Mouse (Mus musculus): ENCODE measurements around the gene Sdhb. TPM values are rescaled to one million over a fixed set of nuclear protein-coding genes. Genes with fewer than 3 reads are reported as not detected.

Sdhb gene
- polyA plus RNA-seq, 1 experiment from 2014 or later: 457 TPM

DNA sequence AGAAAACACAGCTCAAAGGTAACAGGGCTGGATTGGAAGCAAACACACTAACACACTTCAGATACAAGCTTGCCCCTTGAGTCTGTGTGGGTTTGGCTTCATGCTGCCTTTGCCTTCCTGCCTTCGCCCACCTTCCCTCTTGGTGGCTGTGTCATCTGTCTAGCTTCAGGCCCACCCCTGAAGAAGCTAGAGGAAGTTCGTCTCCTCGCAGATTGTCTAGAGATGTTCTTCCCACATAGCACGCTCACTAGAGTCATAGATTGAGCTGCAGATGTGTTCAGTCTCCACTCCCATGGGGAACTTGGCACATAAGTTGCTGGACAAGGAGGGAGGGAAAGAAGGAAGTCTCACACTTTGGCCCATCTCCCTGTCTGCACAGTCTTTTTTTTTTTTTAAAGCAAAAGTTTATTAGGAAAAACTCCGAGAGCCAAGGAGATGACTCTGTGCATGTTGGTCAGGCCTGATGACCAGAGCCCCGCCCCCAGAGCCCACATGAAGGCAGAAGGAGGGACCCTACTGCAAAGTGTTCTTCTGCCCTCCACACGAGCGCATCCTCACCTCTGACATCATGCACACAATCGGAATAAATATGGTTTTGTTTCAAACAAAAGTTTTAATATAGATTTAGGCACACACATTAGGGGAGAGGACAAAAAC lies 3.1 kb downstream of the Sdhb start:
- H3K27ac ChIP-seq: no peak overlapping the region
- no peak for ATAC-seq
- H3K4me3 ChIP-seq (replicated peaks): no peak overlapping the region
- H3K27me3 ChIP-seq: no peaks in the 10 kb centered on the region
- H3K9ac ChIP-seq (replicated peaks): no peak overlapping the region
- WGBS: 86% methylated on average over 9 of the region's 9 CpGs
- peaks cover 28% of the 10 kb centered on the region for H3K36me3 ChIP-seq
- H3K9me3 ChIP-seq: no peaks in the 10 kb centered on the region
- peaks cover 38% of the 10 kb centered on the region for H3K4me1 ChIP-seq (replicated peaks)
- H3K4me2 ChIP-seq (replicated peaks): no peak overlapping the region

DNA sequence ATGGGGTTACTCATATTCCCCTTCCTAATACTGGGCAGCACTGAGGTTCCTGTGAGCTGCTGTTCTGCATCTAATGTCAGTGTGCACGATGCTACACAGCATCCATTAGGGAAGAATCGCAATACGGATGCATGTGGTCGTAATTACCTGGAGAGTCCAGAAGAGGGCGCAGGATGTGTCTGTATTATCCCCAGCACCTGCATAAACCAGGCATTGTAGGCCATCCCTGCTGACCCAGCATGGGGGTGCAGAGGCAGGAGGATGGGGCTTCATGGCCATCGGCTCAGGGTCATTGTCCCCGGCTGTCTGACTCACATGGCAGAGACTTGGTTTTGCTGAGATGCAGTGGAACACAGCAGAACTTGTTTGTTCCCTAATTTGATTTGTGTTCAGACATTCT lies 3.6 kb downstream of the Sdhb start:
- no peak overlapping the region for H3K4me2 ChIP-seq (replicated peaks)
- WGBS: 8% methylated on average over 7 of the region's 7 CpGs
- H3K27ac ChIP-seq: no peak overlapping the region
- H3K4me3 ChIP-seq (replicated peaks): no peak overlapping the region
- no peaks in the 10 kb centered on the region for H3K27me3 ChIP-seq
- ATAC-seq: peak; percentile 20
- H3K4me1 ChIP-seq (replicated peaks): peaks cover 38% of the 10 kb centered on the region
- no peaks in the 10 kb centered on the region for H3K9me3 ChIP-seq
- peaks cover 33% of the 10 kb centered on the region for H3K36me3 ChIP-seq
- no peak overlapping the region for H3K9ac ChIP-seq (replicated peaks)

DNA sequence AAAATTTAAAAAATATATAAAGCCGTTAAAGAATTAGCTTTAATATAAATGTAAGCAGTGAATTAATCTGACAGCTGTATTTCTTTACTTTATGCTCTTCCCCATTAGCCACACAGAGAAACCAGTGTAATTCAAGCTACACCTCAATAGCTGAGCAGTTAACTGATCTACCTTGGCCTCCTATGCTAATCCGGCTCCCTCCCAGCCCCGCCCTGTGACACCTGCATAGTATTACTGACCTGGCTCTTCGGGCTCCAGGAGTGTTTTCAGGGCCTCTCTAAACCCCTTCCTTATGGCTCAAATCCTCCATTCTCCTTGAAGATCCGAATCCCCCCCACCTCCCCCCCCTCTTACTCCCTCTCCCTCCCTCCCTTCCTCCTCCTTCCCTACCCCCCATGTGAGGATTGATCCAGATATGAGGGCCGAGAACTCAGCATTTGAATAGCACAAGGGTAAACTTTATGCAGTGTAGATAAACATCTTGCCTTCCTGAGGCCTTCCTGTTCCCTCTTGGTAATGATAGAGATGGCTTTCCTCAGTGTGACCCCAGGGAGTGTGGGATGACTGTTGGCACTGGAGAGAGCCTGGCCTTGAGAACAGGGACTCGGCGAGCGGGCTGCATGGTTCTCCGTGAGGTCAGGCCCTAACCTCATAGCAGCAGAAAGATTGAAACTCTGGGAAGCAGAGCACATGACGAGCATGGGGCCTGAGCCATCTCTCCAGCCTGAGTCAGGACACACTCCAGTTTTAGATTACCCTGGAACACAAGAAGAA lies 6.6 kb downstream of the Sdhb start:
- Histone ChIP-seq H3K4me1 (replicated peaks) (peaks cover 22% of the 10 kb centered on the region), H3K27me3 (no peaks in the 10 kb centered on the region), H3K9me3 (no peaks in the 10 kb centered on the region), H3K27ac (no peak overlapping the region), H3K36me3 (peaks cover 61% of the 10 kb centered on the region), H3K4me3 (replicated peaks) (no peak overlapping the region), H3K4me2 (replicated peaks) (no peak overlapping the region), H3K9ac (replicated peaks) (no peak overlapping the region)
- no peak for ATAC-seq
- WGBS: 89% methylated on average over 11 of the region's 11 CpGs

DNA sequence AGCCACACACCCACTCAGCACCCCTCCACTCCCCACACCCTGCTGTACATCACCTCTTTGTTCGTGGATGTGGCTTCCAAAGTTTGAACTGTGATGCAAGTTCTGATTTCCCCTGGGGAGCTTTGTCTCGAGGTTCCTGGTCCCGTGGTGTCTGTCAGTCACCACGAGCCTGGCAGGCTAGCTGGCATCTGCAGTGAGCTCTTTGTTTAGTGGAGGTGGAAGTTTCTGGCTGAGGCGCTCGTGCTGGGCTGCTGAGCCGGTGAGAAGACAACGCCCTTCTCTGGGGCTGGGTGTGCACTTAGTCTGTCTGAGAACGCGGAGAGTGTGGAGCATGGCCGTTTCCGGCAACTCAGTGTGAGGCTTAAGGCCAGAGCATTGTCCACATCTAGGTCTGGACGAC lies 10.7 kb downstream of the Sdhb start:
- no peak for ATAC-seq
- WGBS: 88% methylated on average over 13 of the region's 13 CpGs
- no peak overlapping the region for H3K9ac ChIP-seq (replicated peaks)
- H3K36me3 ChIP-seq: peaks cover 94% of the 10 kb centered on the region
- H3K4me2 ChIP-seq (replicated peaks): no peak overlapping the region
- H3K9me3 ChIP-seq: no peaks in the 10 kb centered on the region
- no peak overlapping the region for H3K4me3 ChIP-seq (replicated peaks)
- no peak overlapping the region for H3K27ac ChIP-seq
- no peaks in the 10 kb centered on the region for H3K27me3 ChIP-seq
- H3K4me1 ChIP-seq (replicated peaks): no peaks in the 10 kb centered on the region

DNA sequence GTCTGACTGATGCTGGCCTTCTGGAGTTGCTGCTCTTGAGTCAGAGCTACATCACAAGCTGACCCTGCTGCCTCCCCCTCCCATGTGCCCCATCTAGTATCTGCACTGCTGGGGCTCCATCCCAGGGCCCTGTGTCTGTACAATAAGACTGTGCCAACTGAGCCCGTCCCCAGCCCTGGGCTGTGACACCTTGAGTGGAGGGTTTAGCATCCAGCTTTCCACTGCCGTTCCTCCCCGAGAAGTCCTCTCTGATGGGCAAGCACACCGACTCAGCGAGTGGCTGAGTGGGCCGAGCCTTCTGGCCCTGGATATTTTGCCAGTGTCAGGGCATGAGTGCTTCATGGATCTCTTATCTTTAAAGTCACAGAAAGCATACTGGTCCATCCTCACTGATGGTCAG lies 13.4 kb downstream of the Sdhb start:
- Histone ChIP-seq H3K9me3 (no peaks in the 10 kb centered on the region), H3K27me3 (no peaks in the 10 kb centered on the region), H3K9ac (replicated peaks) (no peak overlapping the region), H3K27ac (no peak overlapping the region), H3K4me3 (replicated peaks) (no peak overlapping the region), H3K4me1 (replicated peaks) (no peaks in the 10 kb centered on the region), H3K36me3 (peaks cover 98% of the 10 kb centered on the region), H3K4me2 (replicated peaks) (no peak overlapping the region)
- WGBS: 95% methylated on average over 6 of the region's 6 CpGs
- ATAC-seq: no peak

DNA sequence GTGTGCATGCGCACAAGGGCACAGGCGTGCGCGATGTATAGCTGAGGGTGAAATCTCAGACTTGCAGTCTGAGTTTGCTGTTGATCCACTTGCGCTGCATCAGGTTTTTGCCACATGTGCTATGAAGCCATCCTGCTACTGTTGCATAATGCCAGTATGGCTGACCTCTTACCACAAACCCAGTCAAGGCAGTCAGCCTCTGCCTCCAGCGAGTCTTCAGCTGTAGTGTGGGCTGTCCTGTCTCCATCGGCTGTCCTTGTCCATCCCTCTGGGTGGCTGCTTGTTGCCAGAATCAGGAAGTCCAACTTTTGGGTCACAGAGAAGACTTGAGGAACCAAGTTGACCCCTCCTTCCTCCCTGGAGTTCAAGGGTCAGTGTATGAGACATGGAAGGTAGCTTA lies 14.4 kb downstream of the Sdhb start:
- Histone ChIP-seq H3K4me2 (replicated peaks) (no peak overlapping the region), H3K9ac (replicated peaks) (no peak overlapping the region), H3K36me3 (peaks cover 99% of the 10 kb centered on the region), H3K9me3 (no peaks in the 10 kb centered on the region), H3K27me3 (no peaks in the 10 kb centered on the region), H3K27ac (no peak overlapping the region), H3K4me3 (replicated peaks) (no peak overlapping the region), H3K4me1 (replicated peaks) (no peaks in the 10 kb centered on the region)
- 98% methylated on average over 7 of the region's 7 CpGs for WGBS
- no peak for ATAC-seq

DNA sequence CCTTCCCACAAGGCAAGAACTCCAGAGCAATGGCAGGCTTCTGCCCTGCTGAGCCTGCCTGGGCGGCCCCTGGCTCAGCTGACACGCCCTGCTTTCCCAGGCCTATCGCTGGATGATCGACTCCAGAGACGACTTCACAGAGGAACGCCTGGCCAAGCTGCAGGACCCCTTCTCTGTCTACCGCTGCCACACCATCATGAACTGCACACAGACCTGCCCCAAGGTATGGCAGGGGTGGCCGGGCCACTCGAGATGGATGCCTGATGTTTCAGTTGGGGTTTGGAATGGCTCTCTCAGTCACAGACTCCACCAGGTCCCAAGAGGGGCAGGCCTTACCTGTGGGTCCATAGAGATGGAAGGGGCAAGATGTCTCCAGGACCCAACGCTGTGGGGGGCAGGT lies 16.3 kb downstream of the Sdhb start:
- no peaks in the 10 kb centered on the region for H3K27me3 ChIP-seq
- no peak for ATAC-seq
- no peaks in the 10 kb centered on the region for H3K9me3 ChIP-seq
- no peak overlapping the region for H3K4me3 ChIP-seq (replicated peaks)
- no peak overlapping the region for H3K4me2 ChIP-seq (replicated peaks)
- H3K36me3 ChIP-seq: peaks cover 92% of the 10 kb centered on the region
- H3K27ac ChIP-seq: no peak overlapping the region
- no peak overlapping the region for H3K9ac ChIP-seq (replicated peaks)
- 84% methylated on average over 10 of the region's 10 CpGs for WGBS
- no peaks in the 10 kb centered on the region for H3K4me1 ChIP-seq (replicated peaks)

DNA sequence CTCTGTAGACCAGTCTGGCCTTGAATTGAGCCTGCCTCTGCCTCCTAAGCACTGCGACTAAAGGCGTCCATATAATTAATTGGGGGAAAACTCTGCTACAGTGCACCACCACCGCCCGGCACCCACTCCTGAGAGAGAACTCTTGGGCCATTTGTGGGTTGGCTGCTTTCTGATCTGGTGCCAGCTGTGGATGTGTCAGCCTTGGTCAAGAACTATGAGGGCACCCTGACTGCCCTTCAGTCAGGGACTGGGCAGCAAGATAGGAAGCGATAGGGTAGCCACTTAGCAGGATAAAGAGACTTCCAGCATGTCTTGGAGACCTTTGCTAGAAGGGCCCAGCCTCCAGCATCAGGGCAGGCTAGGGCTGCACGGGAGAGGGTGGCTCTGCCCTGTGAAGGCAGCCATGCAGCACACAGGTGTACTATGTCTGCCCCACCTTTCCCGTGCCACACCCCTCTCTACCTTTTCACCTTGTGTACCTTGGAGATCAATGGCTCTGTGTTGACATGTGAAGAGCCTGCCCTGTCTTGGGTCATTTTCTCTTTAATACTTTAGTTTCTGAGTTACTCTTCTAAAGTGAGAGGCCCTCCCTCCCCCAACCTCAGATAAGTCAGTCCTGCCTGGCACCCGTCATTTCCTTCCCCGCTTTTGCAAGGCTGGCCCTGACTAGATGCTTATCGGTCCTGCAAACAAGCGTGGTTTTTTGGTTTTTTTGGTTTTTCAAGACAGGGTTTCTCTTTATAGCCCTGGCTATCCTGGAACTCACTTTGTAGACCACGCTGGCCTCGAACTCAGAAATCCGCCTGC lies 17.1 kb downstream of the Sdhb start:
- Histone ChIP-seq H3K36me3 (peaks cover 83% of the 10 kb centered on the region), H3K9ac (replicated peaks) (no peak overlapping the region), H3K4me3 (replicated peaks) (no peak overlapping the region), H3K9me3 (no peaks in the 10 kb centered on the region), H3K4me1 (replicated peaks) (0 out of 2 replicates have a peak, but pooled peaks cover 3% of the 10 kb centered on the region), H3K4me2 (replicated peaks) (no peak overlapping the region), H3K27ac (no peak overlapping the region), H3K27me3 (no peaks in the 10 kb centered on the region)
- 96% methylated on average over 14 of the region's 14 CpGs for WGBS
- no peak for ATAC-seq

DNA sequence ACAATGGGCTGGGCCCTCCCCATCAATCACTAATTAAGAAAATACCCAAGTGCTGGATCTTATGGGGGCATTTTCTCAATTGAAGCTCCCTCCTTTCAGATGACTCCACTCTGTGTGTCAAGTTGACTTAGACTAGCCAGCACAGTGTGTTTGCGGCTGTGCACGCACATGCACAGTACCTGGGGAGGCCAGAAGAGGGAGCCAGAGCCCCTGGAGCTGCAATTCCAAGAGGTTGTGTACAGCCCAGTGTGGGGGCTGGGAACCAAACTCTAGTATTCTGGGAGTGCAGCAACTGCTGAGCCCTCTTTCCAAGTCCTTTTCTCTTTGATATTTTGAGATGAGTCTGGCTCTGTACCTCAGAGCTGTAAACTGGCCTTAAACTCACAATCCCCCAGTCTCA lies 20.6 kb downstream of the Sdhb start:
- whole genome bisulfite sequencing: 89% methylated on average over 2 of the region's 2 CpGs
- Histone ChIP-seq H3K4me1 (replicated peaks) (peaks cover 15% of the 10 kb centered on the region), H3K4me2 (replicated peaks) (no peak overlapping the region), H3K9me3 (no peaks in the 10 kb centered on the region), H3K36me3 (peaks cover 48% of the 10 kb centered on the region), H3K27ac (no peak overlapping the region), H3K9ac (replicated peaks) (no peak overlapping the region), H3K27me3 (no peaks in the 10 kb centered on the region), H3K4me3 (replicated peaks) (no peak overlapping the region)
- no peak for ATAC-seq

DNA sequence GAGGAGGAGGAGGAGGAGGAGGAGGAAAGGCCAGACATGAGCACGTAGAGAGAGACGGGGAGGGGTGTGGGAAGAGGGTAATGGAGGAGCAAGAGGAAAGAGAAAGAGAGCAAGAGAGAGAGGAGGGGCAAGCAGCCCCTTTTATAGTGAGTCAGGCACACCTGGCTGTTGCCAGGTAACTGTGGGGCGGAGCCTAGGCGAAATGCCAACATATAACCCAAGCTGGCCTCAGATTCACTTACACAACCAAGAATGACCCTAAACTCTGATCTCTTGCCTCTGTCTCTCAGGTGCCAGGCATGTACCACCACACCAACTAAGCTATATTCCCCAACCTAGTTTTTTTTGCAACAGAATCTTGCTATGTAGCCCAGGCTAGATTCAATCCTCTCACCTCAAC lies 21.8 kb downstream of the Sdhb start:
- no peaks in the 10 kb centered on the region for H3K27me3 ChIP-seq
- H3K9me3 ChIP-seq: no peaks in the 10 kb centered on the region
- peaks cover 23% of the 10 kb centered on the region for H3K4me1 ChIP-seq (replicated peaks)
- no peak for ATAC-seq
- H3K9ac ChIP-seq (replicated peaks): no peak overlapping the region
- H3K36me3 ChIP-seq: peaks cover 36% of the 10 kb centered on the region
- H3K4me2 ChIP-seq (replicated peaks): no peak overlapping the region
- H3K4me3 ChIP-seq (replicated peaks): no peak overlapping the region
- peak overlapping the region; percentile 35; the same call in 1 of the 2 replicates for H3K27ac ChIP-seq
- 54% methylated on average over 4 of the region's 4 CpGs for WGBS

DNA sequence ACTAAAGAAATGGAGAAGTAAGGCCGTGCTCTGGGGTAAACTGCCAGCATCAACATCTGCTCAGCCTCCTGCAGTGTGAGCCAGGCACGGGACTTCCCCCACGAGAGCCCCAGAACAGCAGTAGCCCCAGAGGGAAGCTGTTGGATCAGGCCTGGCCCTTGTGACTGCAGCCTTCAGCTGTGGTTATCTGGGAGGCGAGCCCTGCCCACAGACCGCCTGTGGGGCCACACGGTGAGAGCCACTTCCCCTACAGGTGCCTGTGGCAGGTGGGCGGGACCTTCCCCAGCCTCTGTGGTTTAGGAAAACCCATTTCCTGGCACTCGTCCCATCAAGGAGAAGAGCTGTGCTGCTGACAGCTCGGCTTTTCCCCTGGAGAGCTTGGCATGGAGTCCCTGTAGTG lies 22.4 kb downstream of the Sdhb start:
- H3K4me3 ChIP-seq (replicated peaks): no peak overlapping the region
- 23% methylated on average over 9 of the region's 9 CpGs for WGBS
- no peaks in the 10 kb centered on the region for H3K27me3 ChIP-seq
- ATAC-seq: no peak
- H3K36me3 ChIP-seq: peaks cover 31% of the 10 kb centered on the region
- no peak overlapping the region for H3K9ac ChIP-seq (replicated peaks)
- H3K4me1 ChIP-seq (replicated peaks): peaks cover 29% of the 10 kb centered on the region
- no peaks in the 10 kb centered on the region for H3K9me3 ChIP-seq
- no peak overlapping the region for H3K4me2 ChIP-seq (replicated peaks)
- H3K27ac ChIP-seq: peak overlapping the region; percentile 35

DNA sequence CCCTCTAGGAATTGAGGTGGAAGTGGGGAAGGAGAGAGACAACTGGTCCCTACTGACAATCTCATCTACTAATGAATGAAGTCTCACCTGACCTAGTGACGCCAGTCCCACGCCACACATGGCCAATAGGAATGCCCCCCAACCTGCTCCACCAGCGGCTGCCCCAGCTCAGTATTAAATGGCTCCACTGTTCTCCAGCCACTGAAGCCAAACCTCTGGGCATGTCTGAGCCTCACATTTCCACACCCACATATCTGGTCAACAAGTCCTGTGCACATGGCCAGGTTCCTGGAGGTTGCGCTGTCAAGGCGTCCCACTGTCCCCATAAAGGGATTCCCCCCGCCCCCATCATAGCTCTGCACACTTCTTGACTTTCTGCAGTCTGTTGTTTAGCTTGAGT lies 23.5 kb downstream of the Sdhb start:
- H3K9ac ChIP-seq (replicated peaks): no peak overlapping the region
- H3K9me3 ChIP-seq: no peaks in the 10 kb centered on the region
- H3K27ac ChIP-seq: no peak overlapping the region
- no peaks in the 10 kb centered on the region for H3K27me3 ChIP-seq
- H3K4me2 ChIP-seq (replicated peaks): no peak overlapping the region
- H3K36me3 ChIP-seq: peaks cover 20% of the 10 kb centered on the region
- H3K4me3 ChIP-seq (replicated peaks): no peak overlapping the region
- WGBS: 91% methylated on average over 6 of the region's 6 CpGs
- ATAC-seq: no peak
- peaks cover 40% of the 10 kb centered on the region for H3K4me1 ChIP-seq (replicated peaks)
